8 mouse cellular contexts compared by ENCODE assay signal in the genomic region with DNA sequence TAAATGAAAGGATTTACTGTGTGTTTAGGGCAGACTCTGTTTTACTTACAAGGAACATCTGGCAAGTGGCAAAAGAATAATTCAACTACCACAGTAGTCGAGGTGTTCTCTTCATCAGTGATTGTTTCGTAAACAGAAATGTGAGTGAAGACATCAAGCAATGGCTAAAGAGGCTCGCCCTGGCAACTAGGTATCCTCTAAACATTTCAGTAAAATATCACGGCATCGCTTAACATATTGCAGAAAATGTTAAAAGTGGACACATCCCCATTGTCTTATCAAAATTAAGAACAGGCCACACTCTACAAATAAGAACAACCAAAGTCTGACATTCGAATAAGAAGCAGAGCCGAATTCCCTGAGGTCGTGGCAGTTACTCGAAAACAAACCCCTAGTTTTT. TPM values are rescaled to one million over a fixed set of nuclear protein-coding genes. Genes with fewer than 3 reads are reported as not detected.
DNase-seq lines count a peak whose midpoint lies in the region; ATAC-seq and TF ChIP-seq lines count a peak whose summit lies in the region.

No protein-coding gene starts in this region.

- peak overlapping the region; percentile 95 for H3K27ac ChIP-seq in layer of hippocampus, adult 2 months
- no peak overlapping the region for H3K27ac ChIP-seq in embryonic facial prominence, embryonic 11.5 days (replicated peaks; ENCODE audit: low read depth, low read length)
- no peak overlapping the region for H3K27ac ChIP-seq in hindbrain, postnatal 0 days

- H3ac ChIP-seq in myocyte (ENCODE audit: control insufficient read depth, insufficient read length), result peak overlapping the region; percentile 22

- no peaks in the 10 kb centered on the region for H3K27me3 ChIP-seq in embryonic facial prominence, embryonic 11.5 days (ENCODE audit: control insufficient read depth, insufficient read depth, low read length)
- H3K27me3 ChIP-seq in hindbrain, postnatal 0 days (ENCODE audit: insufficient read depth, low read length), result no peaks in the 10 kb centered on the region
- no peaks in the 10 kb centered on the region for H3K27me3 ChIP-seq in myocyte (ENCODE audit: control insufficient read depth, insufficient read depth, insufficient read length)

- no peak for TF ChIP-seq CTCF in layer of hippocampus, adult 2 months (conservative IDR thresholded peaks at IDR 0.05)
- TF ChIP-seq CTCF in hindbrain, postnatal 0 days (IDR thresholded peaks at IDR 0.05; ENCODE audit: low read depth), result no peak

- ATAC-seq in embryonic facial prominence, embryonic 11.5 days (replicated peaks; ENCODE audit: insufficient number of reproducible peaks, low FRiP score, low TSS enrichment, low read depth), result no peak
- no peak for ATAC-seq in hindbrain, postnatal 0 days
- ATAC-seq in CD4-positive, CD25-positive, alpha-beta regulatory T cell, adult 4 months, result no peak

- H3K9me3 ChIP-seq in embryonic facial prominence, embryonic 11.5 days (replicated peaks; ENCODE audit: control insufficient read depth, low read length), result no peaks in the 10 kb centered on the region
- H3K9me3 ChIP-seq in hindbrain, postnatal 0 days (ENCODE audit: low read length), result no peaks in the 10 kb centered on the region

- no peaks in the 10 kb centered on the region for H3K79me2 ChIP-seq in myocyte (ENCODE audit: control insufficient read depth, insufficient read depth)

- no peak for TF ChIP-seq POLR2A in myocyte (IDR thresholded peaks at IDR 0.05; ENCODE audit: insufficient read length, low read depth)

- DNase-seq in layer of hippocampus, adult 2 months (ENCODE audit: low spot score in 2 of 2), result no peak
- DNase-seq in layer of hippocampus, adult 11-12 months (ENCODE audit: low spot score), result no peak
- DNase-seq in embryonic facial prominence, embryonic 11.5 days (ENCODE audit: low spot score), result no peak
- DNase-seq in hindbrain, postnatal 0 days (ENCODE audit: low spot score), result no peak
- DNase-seq in frontal cortex, postnatal 36 days (ENCODE audit: low spot score in 2 of 2), result no peak
- DNase-seq in Muller cell, postnatal 12 days (ENCODE audit: inconsistent ontology term), result no peak

- no peaks in the 10 kb centered on the region; the same call in 1 of the 2 replicates for H3K4me1 ChIP-seq in embryonic facial prominence, embryonic 11.5 days (ENCODE audit: control insufficient read depth, insufficient read depth, low read length)
- 0 out of 2 replicates have a peak, but pooled peaks cover 3% of the 10 kb centered on the region for H3K4me1 ChIP-seq in hindbrain, postnatal 0 days (ENCODE audit: insufficient read depth, low read length)

- H3K4me2 ChIP-seq in embryonic facial prominence, embryonic 11.5 days (ENCODE audit: low read depth, low read length), result peak overlapping the region; percentile 84
- peak overlapping the region; percentile 79 for H3K4me2 ChIP-seq in hindbrain, postnatal 0 days (ENCODE audit: low read depth, low read length)
- peak overlapping the region; percentile 79 for H3K4me2 ChIP-seq in myocyte (ENCODE audit: low read depth)

- peak overlapping the region; percentile 83 for H3K9ac ChIP-seq in embryonic facial prominence, embryonic 11.5 days (replicated peaks; ENCODE audit: low read length)
- peak overlapping the region; percentile 78 for H3K9ac ChIP-seq in hindbrain, postnatal 0 days (replicated peaks; ENCODE audit: low read length)

- peak overlapping the region; percentile 98 for H3K4me3 ChIP-seq in layer of hippocampus, adult 2 months
- peak overlapping the region; percentile 78 for H3K4me3 ChIP-seq in embryonic facial prominence, embryonic 11.5 days (ENCODE audit: low read depth, low read length)
- H3K4me3 ChIP-seq in hindbrain, postnatal 0 days (ENCODE audit: low read length), result peak overlapping the region; percentile 96
- H3K4me3 ChIP-seq in myocyte, result peak overlapping the region; percentile 55

- WGBS in embryonic facial prominence, embryonic 11.5 days, result 20% methylated on average over 9 of the region's 9 CpGs
- 16% methylated on average over 9 of the region's 9 CpGs for WGBS in hindbrain, postnatal 0 days

- H3K36me3 ChIP-seq in embryonic facial prominence, embryonic 11.5 days (replicated peaks; ENCODE audit: control insufficient read depth, insufficient read depth, low read depth, low read length), result no peaks in the 10 kb centered on the region; the same call in 1 of the 2 replicates
- no peaks in the 10 kb centered on the region for H3K36me3 ChIP-seq in hindbrain, postnatal 0 days (ENCODE audit: insufficient read depth, low read length)
- no peaks in the 10 kb centered on the region for H3K36me3 ChIP-seq in myocyte (ENCODE audit: control insufficient read depth, insufficient read depth)

TF ChIP-seq in myocyte, 11 proteins besides CTCF, POLR2A, EP300 and RAD21:
- TF ChIP-seq TCF12 (IDR thresholded peaks at IDR 0.05; ENCODE audit: insufficient read depth, poor library complexity, severe bottlenecking), result no peak
- no peak for TF ChIP-seq MAX (IDR thresholded peaks at IDR 0.05; ENCODE audit: low read depth)
- TF ChIP-seq POLR2AphosphoS2 (IDR thresholded peaks at IDR 0.05; ENCODE audit: insufficient read length, low read depth), result no peak
- no peak for TF ChIP-seq USF1 (IDR thresholded peaks at IDR 0.05; ENCODE audit: low read depth)
- TF ChIP-seq TCF3 (IDR thresholded peaks at IDR 0.05; ENCODE audit: insufficient read length, low read depth), result no peak
- no peak for TF ChIP-seq MYOG (IDR thresholded peaks at IDR 0.05; ENCODE audit: control insufficient read depth in 1 of 3, insufficient read depth in 1 of 3, insufficient read length in 2 of 3, low read depth in 2 of 3)
- no peak for TF ChIP-seq REST (IDR thresholded peaks at IDR 0.05; ENCODE audit: insufficient read depth, insufficient read length)
- no peak for TF ChIP-seq MYOD1 (IDR thresholded peaks at IDR 0.05; ENCODE audit: control insufficient read depth in 1 of 3, insufficient read length in 2 of 3, low read depth in 2 of 3)
- no peak for TF ChIP-seq CEBPB (IDR thresholded peaks at IDR 0.05; ENCODE audit: insufficient read depth, poor library complexity, severe bottlenecking)
- TF ChIP-seq SRF (IDR thresholded peaks at IDR 0.05; ENCODE audit: control insufficient read depth, insufficient read length, low read depth), result no peak
- no peak for TF ChIP-seq E2F4 (IDR thresholded peaks at IDR 0.05; ENCODE audit: insufficient read depth)
TF ChIP-seq in myocyte: peak in this region for 0.

RNA-seq across cellular contexts. Expression of a gene that starts 0.7 kb away (rescaled TPM):
- 10 to 100 TPM; 67.6 to 75.5 TPM for total RNA-seq in layer of hippocampus, adult 2 months (2021)
- 44.2 and 47.7 TPM in 2 replicates for polyA plus RNA-seq in embryonic facial prominence, embryonic 11.5 days (2014; fragmentation: Nextera tagmentation; extraction: Ambion mirVana)
- total RNA-seq in hindbrain, postnatal 0 days (2014; rRNA removed), result 25.0 and 45.6 TPM in 2 replicates
- polyA plus RNA-seq in hindbrain, postnatal 0 days (2015; fragmentation: Nextera tagmentation; extraction: Ambion mirVana), result 46.2 and 48.2 TPM in 2 replicates
- 18.3 TPM for polyA plus RNA-seq in myocyte (2012; fragmentation: generic; extraction: Trizol)
- polyA plus RNA-seq in CD4-positive, CD25-positive, alpha-beta regulatory T cell, adult 4 months (2017; shearing (Covaris generic)), result 10 to 100 TPM; 37.0 to 55.1 TPM

RNA-seq across cellular contexts. Expression of a gene that starts 4.2 kb away (rescaled TPM):
- total RNA-seq in layer of hippocampus, adult 2 months (2021), result not detected
- polyA plus RNA-seq in embryonic facial prominence, embryonic 11.5 days (2014; fragmentation: Nextera tagmentation; extraction: Ambion mirVana), result 0.78 and 1.1 TPM in 2 replicates
- 0.47 TPM in 1 of 2 replicates, not detected in the other for total RNA-seq in hindbrain, postnatal 0 days (2014; rRNA removed)
- polyA plus RNA-seq in hindbrain, postnatal 0 days (2015; fragmentation: Nextera tagmentation; extraction: Ambion mirVana), result 0.33 and 0.58 TPM in 2 replicates
- not detected for polyA plus RNA-seq in myocyte (2012; fragmentation: generic; extraction: Trizol)
- 10 to 100 TPM; 65.0 to 65.3 TPM for polyA plus RNA-seq in CD4-positive, CD25-positive, alpha-beta regulatory T cell, adult 4 months (2017; shearing (Covaris generic))

RNA-seq across cellular contexts. Expression of a gene that starts 43.5 kb away (rescaled TPM):
- total RNA-seq in layer of hippocampus, adult 2 months (2021), result 100 to 1,000 TPM; 116 to 119 TPM
- 55.7 and 59.7 TPM in 2 replicates for polyA plus RNA-seq in embryonic facial prominence, embryonic 11.5 days (2014; fragmentation: Nextera tagmentation; extraction: Ambion mirVana)
- total RNA-seq in hindbrain, postnatal 0 days (2014; rRNA removed), result 212 and 244 TPM in 2 replicates
- polyA plus RNA-seq in hindbrain, postnatal 0 days (2015; fragmentation: Nextera tagmentation; extraction: Ambion mirVana), result 204 and 219 TPM in 2 replicates
- polyA plus RNA-seq in myocyte (2012; fragmentation: generic; extraction: Trizol), result 34.7 TPM
- polyA plus RNA-seq in CD4-positive, CD25-positive, alpha-beta regulatory T cell, adult 4 months (2017; shearing (Covaris generic)), result 10 to 100 TPM; 49.7 to 52.2 TPM

Comparison
In these comparisons a context has a peak if more than half of its experiments do, and no peak if none do; other contexts are left out.
1. RNA of a gene that starts 4.2 kb away (polyA plus RNA-seq): 65.0 to 65.3 TPM in CD4-positive, CD25-positive, alpha-beta regulatory T cell, adult 4 months; 0.78 to 1.1 TPM in embryonic facial prominence, embryonic 11.5 days, 0.33 to 0.58 TPM in hindbrain, postnatal 0 days and not detected in myocyte (single experiment); every median in the first group is over 10 times any median in the second.
2. Peak in every context shown above with its lines, with median percentiles within 50 percentile points of each other: H3K4me3 ChIP-seq and H3K4me2 ChIP-seq.